Mouse (Mus musculus): ENCODE results near the gene Vmn2r41.
"Not testable (repeated sequence)": the region's sequence is repeated elsewhere in the genome, so short reads cannot be mapped to it uniquely, and the experiment has no call there.

- not testable (repeated sequence) for TF ChIP-seq EP300, CTCF (IDR thresholded peaks at IDR 0.05)
These were observed at the start of gene Vmn2r41 for GRCm38 (mm10) chr7:8161554-8161953.

Data from lung, postnatal 0 days (tissue).